Mouse (Mus musculus) stomach, embryonic 16.5 days (tissue): Measurements from ENCODE around the gene Auts2. TPM values are rescaled to one million over a fixed set of nuclear protein-coding genes. Genes with fewer than 3 reads are reported as not detected.

Experiments
- ATAC-seq: fragments of 200-750 bp; cut with Nextera tagmentation; 2 replicates; pipeline ENCODE4 v1.8.0; 2017; ENCODE audit warnings: moderate number of reproducible peaks, moderate TSS enrichment; ENCODE audit not compliant: insufficient read depth, low FRiP score
- H3K27ac ChIP-seq: fragments of 300-500 bp; sonication (generic); 2 replicates; pipeline ENCODE4 v1.5.1; 2014; ENCODE audit warnings: low read length
- H3K27me3 ChIP-seq: fragments of 300-500 bp; sonication (generic); 2 replicates; pipeline ENCODE4 v1.6.1; 2014; ENCODE audit warnings: low read length, control low read depth, mixed read lengths; ENCODE audit not compliant: control insufficient read depth, insufficient read depth
- H3K36me3 ChIP-seq: fragments of 300-500 bp; sonication (generic); 2 replicates; pipeline ENCODE4 v1.6.1; 2014; ENCODE audit warnings: low read length; ENCODE audit not compliant: control insufficient read depth, insufficient read depth
- H3K4me1 ChIP-seq: fragments of 300-500 bp; sonication (generic); 2 replicates; pipeline ENCODE4 v1.6.1; 2014; ENCODE audit warnings: low read length, control low read depth, mixed read lengths; ENCODE audit not compliant: control insufficient read depth, insufficient read depth
- H3K4me2 ChIP-seq: fragments of 300-500 bp; sonication (generic); 2 replicates; pipeline ENCODE4 v1.6.1; 2014; ENCODE audit warnings: low read depth, low read length, mixed read lengths
- H3K4me3 ChIP-seq: fragments of 300-500 bp; sonication (generic); replicated peaks from 2 replicates; pipeline ENCODE4 v1.5.1; 2014; ENCODE audit warnings: mild to moderate bottlenecking, low read length
- H3K9ac ChIP-seq: fragments of 300-500 bp; sonication (generic); 2 replicates; pipeline ENCODE4 v1.6.1; 2014; ENCODE audit warnings: low read length
- H3K9me3 ChIP-seq: fragments of 300-500 bp; sonication (generic); replicated peaks from 2 replicates; pipeline ENCODE4 v1.6.1; 2016; ENCODE audit warnings: low read length, control low read depth; ENCODE audit not compliant: control insufficient read depth
- WGBS: fragments of 180-500 bp; shearing (Covaris S2); extraction: QIAGEN DNeasy Blood & Tissue Kit; methylation state at CpG from one replicate; pipeline ENCODE4 v1.1.7; 2014; 5-methylcytosine and 5-hydroxymethylcytosine counted together
- polyA plus RNA-seq: library from polyadenylated mRNA; unstranded; fragments of >200 nt; fragmentation: Nextera tagmentation; extraction: Ambion mirVana; gene quantifications from 2 replicates; pipeline ENCODE4 v1.2.1, GENCODE M21; 2015

The Auts2 gene
- polyA plus RNA-seq, 1 experiment from 2014 or later, result 20.1 TPM

GRCm38 (mm10) chr5:131836014-131836735, 707.0 kb downstream of the Auts2 start:
- Histone ChIP-seq H3K27ac (peak overlapping the region; percentile 83), H3K27me3 (no peaks in the 10 kb centered on the region), H3K9me3 (no peaks in the 10 kb centered on the region), H3K36me3 (no peaks in the 10 kb centered on the region), H3K9ac (no peak overlapping the region), H3K4me1 (0 out of 2 replicates have a peak, but pooled peaks cover 5% of the 10 kb centered on the region), H3K4me3 (no peak overlapping the region), H3K4me2 (no peak overlapping the region)
- WGBS, result 49% methylated on average over 6 of the region's 6 CpGs
- ATAC-seq, result peak; percentile 57

GRCm38 (mm10) chr5:131832891-131833876, 710.0 kb downstream of the Auts2 start:
- Histone ChIP-seq H3K4me2 (no peak overlapping the region), H3K9ac (no peak overlapping the region), H3K27ac (no peak overlapping the region), H3K27me3 (no peaks in the 10 kb centered on the region), H3K9me3 (no peaks in the 10 kb centered on the region), H3K4me1 (peaks cover 14% of the 10 kb centered on the region), H3K4me3 (no peak overlapping the region), H3K36me3 (no peaks in the 10 kb centered on the region)
- 64% methylated on average over 19 of the region's 19 CpGs for WGBS
- ATAC-seq, result no peak

DNA sequence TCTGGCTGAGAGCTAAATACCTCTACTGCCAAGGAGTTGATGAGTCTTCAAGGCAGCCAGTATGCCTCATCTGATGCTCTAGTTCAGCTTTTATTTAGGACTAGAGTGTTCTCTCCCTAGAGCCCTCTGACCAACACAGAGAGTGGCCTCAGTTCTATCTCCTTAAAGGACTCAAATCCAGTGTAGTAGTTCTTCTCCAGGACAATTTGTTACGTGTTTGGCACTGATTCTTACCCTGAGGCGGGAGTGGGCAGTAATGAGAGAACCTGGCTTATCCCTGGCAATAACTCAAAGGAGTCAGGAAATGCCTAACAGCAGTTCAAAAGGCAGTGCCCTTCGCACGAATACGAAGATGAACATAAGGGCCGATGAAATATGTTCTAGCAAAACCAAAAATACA, 713.0 kb downstream of the Auts2 start:
- H3K27ac ChIP-seq, result no peak overlapping the region; the same call in 1 of the 2 replicates
- no peak overlapping the region for H3K4me2 ChIP-seq

GRCm38 (mm10) chr5:131829248-131829647, 713.9 kb downstream of the Auts2 start:
- H3K27ac ChIP-seq, result peak overlapping the region; percentile 16; the same call in 1 of the 2 replicates
- no peaks in the 10 kb centered on the region for H3K9me3 ChIP-seq
- no peak overlapping the region for H3K4me2 ChIP-seq
- no peak overlapping the region for H3K9ac ChIP-seq
- no peaks in the 10 kb centered on the region for H3K27me3 ChIP-seq
- WGBS, result 32% methylated on average over 3 of the region's 3 CpGs
- no peaks in the 10 kb centered on the region for H3K36me3 ChIP-seq
- peak; percentile 73 for ATAC-seq
- no peak overlapping the region for H3K4me3 ChIP-seq
- peaks cover 14% of the 10 kb centered on the region for H3K4me1 ChIP-seq

More for the DNA sequence above, 713.0 kb downstream of the Auts2 start:
- H3K36me3 ChIP-seq, result no peaks in the 10 kb centered on the region
- no peak for ATAC-seq
- peaks cover 14% of the 10 kb centered on the region for H3K4me1 ChIP-seq
- H3K9me3 ChIP-seq, result no peaks in the 10 kb centered on the region
- H3K27me3 ChIP-seq, result no peaks in the 10 kb centered on the region
- H3K4me3 ChIP-seq, result no peak overlapping the region
- 53% methylated on average over 6 of the region's 6 CpGs for WGBS
- no peak overlapping the region for H3K9ac ChIP-seq

- H3K27ac ChIP-seq, result no peak overlapping the region
- H3K27me3 ChIP-seq, result no peaks in the 10 kb centered on the region
- no peak for ATAC-seq
- 50% methylated on average over 2 of the region's 2 CpGs for WGBS
- no peak overlapping the region for H3K4me3 ChIP-seq
- H3K4me1 ChIP-seq, result peaks cover 14% of the 10 kb centered on the region
- H3K4me2 ChIP-seq, result no peak overlapping the region
- no peaks in the 10 kb centered on the region for H3K9me3 ChIP-seq
- H3K9ac ChIP-seq, result no peak overlapping the region
- H3K36me3 ChIP-seq, result no peaks in the 10 kb centered on the region
Measured at GRCm38 (mm10) chr5:131828607-131829006, 714.5 kb downstream of the Auts2 start.

DNA sequence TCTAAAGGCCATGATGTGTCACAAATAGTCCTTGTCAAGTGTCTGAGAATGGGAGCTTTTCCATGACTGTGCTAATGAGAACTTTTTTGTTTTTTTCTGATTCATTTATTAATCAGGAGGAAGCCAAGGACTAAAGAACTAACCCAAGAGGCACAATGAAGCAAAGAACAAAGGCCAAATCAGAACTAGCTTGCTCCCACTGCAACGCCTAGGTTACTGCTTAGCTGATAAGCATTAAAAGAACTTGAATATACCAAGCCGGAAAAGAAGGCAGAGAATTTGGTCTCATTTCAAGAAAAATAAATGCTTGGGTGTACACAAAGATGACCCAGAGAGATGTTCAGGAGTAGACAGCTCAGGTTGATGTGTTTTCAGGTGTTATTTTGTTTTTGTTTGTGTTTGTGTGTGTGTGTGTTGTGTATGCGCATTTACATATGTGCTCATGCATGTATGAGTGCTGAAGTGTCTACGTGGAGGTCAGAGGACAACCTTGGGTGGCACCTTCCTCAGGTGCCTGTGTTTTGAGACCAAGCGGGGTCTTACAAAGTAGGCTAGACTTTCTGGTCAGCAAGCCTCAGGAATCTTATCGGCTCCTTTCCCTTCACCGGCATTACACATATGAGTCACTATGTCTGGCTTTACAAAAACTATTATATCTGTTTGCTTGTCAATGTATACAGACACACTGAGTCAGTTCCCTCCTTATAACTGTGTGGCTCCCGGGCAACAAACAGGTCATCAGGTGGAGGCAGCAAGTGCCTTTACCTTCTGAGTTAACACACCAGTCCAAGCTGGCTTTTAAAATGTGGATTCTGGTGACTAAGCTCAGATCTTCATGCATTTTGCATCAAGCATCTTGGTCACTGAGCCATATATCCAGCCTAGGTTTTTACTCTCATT, 716.5 kb downstream of the Auts2 start:
- Histone ChIP-seq H3K4me1 (peaks cover 14% of the 10 kb centered on the region), H3K36me3 (no peaks in the 10 kb centered on the region), H3K9ac (no peak overlapping the region), H3K4me3 (no peak overlapping the region), H3K9me3 (no peaks in the 10 kb centered on the region), H3K4me2 (no peak overlapping the region), H3K27me3 (no peaks in the 10 kb centered on the region), H3K27ac (no peak overlapping the region)
- WGBS, result 74% methylated on average over 8 of the region's 8 CpGs
- peak; percentile 54; the same call in 1 of the 2 replicates for ATAC-seq

DNA sequence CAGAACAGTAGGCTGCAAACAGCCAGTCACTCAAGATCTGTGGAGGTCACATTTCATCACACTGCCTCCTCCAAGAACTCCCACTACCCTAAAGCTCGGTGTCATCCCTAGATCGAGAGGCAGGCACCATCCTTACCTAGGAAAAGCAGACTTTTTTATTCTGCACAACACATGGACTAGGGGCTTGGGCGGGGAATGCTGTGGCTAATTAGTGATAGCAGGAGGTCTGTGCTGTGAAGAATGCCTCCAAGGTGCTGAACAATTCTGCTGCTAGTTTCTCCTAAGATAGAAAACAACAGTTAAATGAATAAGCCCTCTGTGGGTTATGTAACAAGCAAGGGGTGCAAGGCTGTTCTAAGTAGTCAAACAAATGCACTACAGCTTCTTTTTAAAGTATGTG, 717.7 kb downstream of the Auts2 start:
- Histone ChIP-seq H3K4me3 (no peak overlapping the region), H3K4me2 (no peak overlapping the region), H3K4me1 (peaks cover 12% of the 10 kb centered on the region), H3K27me3 (no peaks in the 10 kb centered on the region), H3K27ac (no peak overlapping the region), H3K9ac (no peak overlapping the region), H3K9me3 (no peaks in the 10 kb centered on the region), H3K36me3 (no peaks in the 10 kb centered on the region)
- no peak for ATAC-seq
- WGBS, result 75% methylated on average over 3 of the region's 3 CpGs

- no peak overlapping the region for H3K27ac ChIP-seq
- H3K9ac ChIP-seq, result no peak overlapping the region
- 52% methylated on average over 11 of the region's 11 CpGs for whole genome bisulfite sequencing
- peaks cover 5% of the 10 kb centered on the region; the same call in 1 of the 2 replicates for H3K4me1 ChIP-seq
- no peaks in the 10 kb centered on the region for H3K27me3 ChIP-seq
- no peaks in the 10 kb centered on the region for H3K9me3 ChIP-seq
- no peak for ATAC-seq
- no peak overlapping the region for H3K4me3 ChIP-seq
- H3K4me2 ChIP-seq, result no peak overlapping the region
- H3K36me3 ChIP-seq, result no peaks in the 10 kb centered on the region
Measured at GRCm38 (mm10) chr5:131824197-131824991, 718.8 kb downstream of the Auts2 start.
